Mouse (Mus musculus): ENCODE measurements around the gene Tent2. TPM values are rescaled to one million over a fixed set of nuclear protein-coding genes. Genes with fewer than 3 reads are reported as not detected.

Tent2 gene
- total and polyA plus RNA-seq, 3 experiments: 20.6 to 62.1 (median 45.8) TPM

- Histone ChIP-seq H3K4me3 (replicated peaks in 1 of 3; ENCODE audit: low read depth in 2 of 3, low read length in 2 of 3, poor library complexity in 1 of 3) (no peak overlapping the region), H3K27me3 (replicated peaks) (no peaks in the 10 kb centered on the region), H3K27ac (ENCODE audit: insufficient read depth, low read depth) (no peak overlapping the region), H3K36me3 (replicated peaks in 1 of 2; ENCODE audit: control insufficient read depth in 1 of 2, insufficient read depth in 1 of 2, low read length in 1 of 2) (peaks cover 24 to 59% of the 10 kb centered on the region in 2 experiments), H3K4me1 (ENCODE audit: control insufficient read depth in 1 of 2, insufficient read depth in 2 of 2) (peaks cover 5 to 35% of the 10 kb centered on the region in 2 experiments; a peak in 3 of 4 replicates), H3K4me2 (ENCODE audit: insufficient read depth, low read depth, poor library complexity, severe bottlenecking) (no peak overlapping the region), H3K79me2 (replicated peaks; ENCODE audit: control insufficient read depth, extremely low read depth, insufficient read depth, poor library complexity, severe bottlenecking) (peaks cover 32% of the 10 kb centered on the region), H3K9ac (ENCODE audit: insufficient read depth, low read depth) (no peak overlapping the region), H3K9me3 (replicated peaks; ENCODE audit: low read length) (no peaks in the 10 kb centered on the region)
- TF ChIP-seq ZMIZ1 (IDR thresholded peaks at IDR 0.05; ENCODE audit: low read depth, low read length) (no peak), USF1 (IDR thresholded peaks at IDR 0.05; ENCODE audit: low read depth, low read length) (no peak), JUND (conservative IDR thresholded peaks at IDR 0.05; ENCODE audit: low read depth, low read length) (no peak)
- dilution Hi-C loops (cut with MboI; ENCODE audit: extremely low pct_ligation_motif_present, extremely low pct_unique_long_range_greater_than_20kb, low sequenced_read_pairs): no loop called here
- no peak for DNase-seq (ENCODE audit: extremely low read depth)
- in situ Hi-C loops (cut with MboI; ENCODE audit: low pct_ligation_motif_present, low pct_unique_long_range_greater_than_20kb, low sequenced_read_pairs): no loop called here
These were observed 14.6 kb downstream of the Tent2 start for GRCm38 (mm10) chr13:93177571-93177970.

DNA sequence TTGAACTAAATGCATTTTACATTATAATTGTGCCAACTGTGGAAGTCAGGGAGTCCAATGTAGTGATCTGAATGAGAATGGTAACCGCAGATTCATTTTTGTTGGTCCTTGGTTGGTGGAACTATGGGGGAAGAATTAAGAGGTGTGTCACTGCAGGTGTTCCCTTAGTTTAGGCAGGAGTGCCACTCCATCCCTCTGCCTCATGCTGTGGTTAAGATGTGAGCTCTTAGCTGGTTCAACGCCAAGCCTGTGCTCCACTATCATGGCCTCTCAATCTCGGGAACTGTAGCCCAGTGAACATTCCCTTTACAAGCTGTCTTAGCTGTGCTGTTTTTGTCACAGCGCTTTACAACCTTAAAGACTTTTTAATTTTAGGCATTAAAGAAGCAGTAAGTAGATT, 28.9 kb downstream of the Tent2 start:
- DNase-seq (ENCODE audit: extremely low read depth): no peak
- H3K9me3 ChIP-seq (replicated peaks; ENCODE audit: low read length): peaks cover 4% of the 10 kb centered on the region
- TF ChIP-seq NELFE (IDR thresholded peaks at IDR 0.05; ENCODE audit: low read depth, low read length) (no peak), MEF2A (IDR thresholded peaks at IDR 0.05; ENCODE audit: borderline replicate concordance, low read depth, low read length) (no peak), MAFK (IDR thresholded peaks at IDR 0.05; ENCODE audit: insufficient replicate concordance, low read length) (no peak)
- H3K27me3 ChIP-seq (replicated peaks): no peaks in the 10 kb centered on the region
- no peak overlapping the region for H3K4me3 ChIP-seq (replicated peaks in 1 of 3; ENCODE audit: low read depth in 2 of 3, low read length in 2 of 3, poor library complexity in 1 of 3)
- no peaks in the 10 kb centered on the region for H3K4me1 ChIP-seq (ENCODE audit: control insufficient read depth in 1 of 2, insufficient read depth in 2 of 2)
- dilution Hi-C loops (cut with MboI; ENCODE audit: extremely low pct_ligation_motif_present, extremely low pct_unique_long_range_greater_than_20kb, low sequenced_read_pairs) (no loop called here), in situ Hi-C loops (cut with MboI; ENCODE audit: low pct_ligation_motif_present, low pct_unique_long_range_greater_than_20kb, low sequenced_read_pairs) (no loop called here)
- H3K36me3 ChIP-seq (replicated peaks in 1 of 2; ENCODE audit: control insufficient read depth in 1 of 2, insufficient read depth in 1 of 2, low read length in 1 of 2): peaks cover 31 to 56% of the 10 kb centered on the region in 2 experiments
- no peak overlapping the region for H3K4me2 ChIP-seq (ENCODE audit: insufficient read depth, low read depth, poor library complexity, severe bottlenecking)
- H3K9ac ChIP-seq (ENCODE audit: insufficient read depth, low read depth): no peak overlapping the region
- H3K27ac ChIP-seq (ENCODE audit: insufficient read depth, low read depth): no peak overlapping the region
- no peaks in the 10 kb centered on the region for H3K79me2 ChIP-seq (replicated peaks; ENCODE audit: control insufficient read depth, extremely low read depth, insufficient read depth, poor library complexity, severe bottlenecking)

DNA sequence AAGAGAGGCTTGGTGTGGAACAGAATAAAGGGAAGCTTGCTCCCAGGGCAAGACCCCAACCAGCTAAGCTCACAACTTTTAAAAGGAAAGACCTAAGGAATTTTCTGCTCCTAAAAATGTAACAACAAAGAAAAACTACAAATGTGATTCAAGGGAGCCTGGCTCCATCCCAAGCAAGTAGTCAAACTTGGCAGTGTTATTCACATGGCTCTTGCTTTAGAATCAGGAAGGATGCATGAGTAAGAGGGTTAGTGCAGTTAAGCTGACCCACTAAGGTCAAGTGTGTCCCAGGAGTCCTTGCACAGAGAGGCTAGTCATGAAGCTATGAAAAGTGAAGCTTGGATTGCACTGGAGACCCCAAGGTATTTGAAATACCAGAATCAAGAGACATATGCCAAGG, 29.7 kb downstream of the Tent2 start:
- peaks cover 4% of the 10 kb centered on the region for H3K9me3 ChIP-seq (replicated peaks; ENCODE audit: low read length)
- in situ Hi-C loops (cut with MboI; ENCODE audit: low pct_ligation_motif_present, low pct_unique_long_range_greater_than_20kb, low sequenced_read_pairs): no loop called here
- H3K9ac ChIP-seq (ENCODE audit: insufficient read depth, low read depth): no peak overlapping the region
- H3K36me3 ChIP-seq (replicated peaks in 1 of 2; ENCODE audit: control insufficient read depth in 1 of 2, insufficient read depth in 1 of 2, low read length in 1 of 2): peaks cover 33 to 55% of the 10 kb centered on the region in 2 experiments
- H3K4me1 ChIP-seq (ENCODE audit: control insufficient read depth in 1 of 2, insufficient read depth in 2 of 2): no peaks in the 10 kb centered on the region
- H3K27me3 ChIP-seq (replicated peaks): no peaks in the 10 kb centered on the region
- TF ChIP-seq CTCF (conservative IDR thresholded peaks at IDR 0.05 in 1 of 2, IDR thresholded peaks at IDR 0.05 in 1 of 2; ENCODE audit: low read depth in 2 of 2, low read length in 2 of 2) (no peak), EP300 (IDR thresholded peaks at IDR 0.05; ENCODE audit: low read length) (no peak), CHD1 (IDR thresholded peaks at IDR 0.05; ENCODE audit: low read depth, low read length) (no peak), HCFC1 (IDR thresholded peaks at IDR 0.05; ENCODE audit: low read depth, low read length) (no peak), ZNF384 (IDR thresholded peaks at IDR 0.05; ENCODE audit: low read depth, low read length) (no peak), MEF2A (IDR thresholded peaks at IDR 0.05; ENCODE audit: borderline replicate concordance, low read depth, low read length) (no peak), USF2 (conservative IDR thresholded peaks at IDR 0.05; ENCODE audit: low read depth, low read length) (no peak), TBP (conservative IDR thresholded peaks at IDR 0.05; ENCODE audit: low read depth, low read length) (no peak), E2F4 (IDR thresholded peaks at IDR 0.05; ENCODE audit: insufficient replicate concordance, low read depth, low read length) (no peak), ZMIZ1 (IDR thresholded peaks at IDR 0.05; ENCODE audit: low read depth, low read length) (no peak), TCF12 (IDR thresholded peaks at IDR 0.05; ENCODE audit: low read depth, low read length) (no peak), JUND (conservative IDR thresholded peaks at IDR 0.05; ENCODE audit: low read depth, low read length) (no peak), PAX5 (IDR thresholded peaks at IDR 0.05; ENCODE audit: low read length) (no peak), MXI1 (IDR thresholded peaks at IDR 0.05; ENCODE audit: low read depth, low read length) (no peak), CHD2 (IDR thresholded peaks at IDR 0.05; ENCODE audit: low read length) (no peak), ZKSCAN1 (IDR thresholded peaks at IDR 0.05; ENCODE audit: borderline replicate concordance, low read depth, low read length) (no peak), USF1 (IDR thresholded peaks at IDR 0.05; ENCODE audit: low read depth, low read length) (no peak)
- no peak overlapping the region for H3K4me3 ChIP-seq (replicated peaks in 1 of 3; ENCODE audit: low read depth in 2 of 3, low read length in 2 of 3, poor library complexity in 1 of 3)
- H3K79me2 ChIP-seq (replicated peaks; ENCODE audit: control insufficient read depth, extremely low read depth, insufficient read depth, poor library complexity, severe bottlenecking): no peaks in the 10 kb centered on the region
- DNase-seq (ENCODE audit: extremely low read depth): no peak
- dilution Hi-C loops (cut with MboI; ENCODE audit: extremely low pct_ligation_motif_present, extremely low pct_unique_long_range_greater_than_20kb, low sequenced_read_pairs): no loop called here
- H3K4me2 ChIP-seq (ENCODE audit: insufficient read depth, low read depth, poor library complexity, severe bottlenecking): no peak overlapping the region
- H3K27ac ChIP-seq (ENCODE audit: insufficient read depth, low read depth): no peak overlapping the region

All from CH12.LX (cell line).